Mouse (Mus musculus) kidney, embryonic 14.5 days (tissue): Measurements from ENCODE around the gene Krt20. TPM values are rescaled to one million over a fixed set of nuclear protein-coding genes. Genes with fewer than 3 reads are reported as not detected.

Source experiments
- ATAC-seq: fragments of 200-750 bp; cut with Nextera tagmentation; 2 replicates; pipeline ENCODE4 v1.8.0; 2017; ENCODE audit warnings: moderate number of reproducible peaks, mild to moderate bottlenecking, moderate TSS enrichment, moderate library complexity; ENCODE audit not compliant: low FRiP score, low TSS enrichment
- H3K27ac ChIP-seq: fragments of 300-500 bp; sonication (generic); 2 replicates; pipeline ENCODE4 v1.5.1; 2014; ENCODE audit warnings: low read depth, mild to moderate bottlenecking, low read length, moderate library complexity, mixed read lengths
- H3K27me3 ChIP-seq: fragments of 300-500 bp; sonication (generic); 2 replicates; pipeline ENCODE4 v1.6.1; 2014; ENCODE audit warnings: mild to moderate bottlenecking, low read length; ENCODE audit not compliant: control insufficient read depth, insufficient read depth
- H3K36me3 ChIP-seq: fragments of 300-500 bp; sonication (generic); 2 replicates; pipeline ENCODE4 v1.6.1; 2014; ENCODE audit warnings: low read length, mixed read lengths; ENCODE audit not compliant: control insufficient read depth, insufficient read depth
- H3K4me1 ChIP-seq: fragments of 300-500 bp; sonication (generic); 2 replicates; pipeline ENCODE4 v1.6.1; 2014; ENCODE audit warnings: low read length, mixed read lengths; ENCODE audit not compliant: control insufficient read depth, insufficient read depth
- H3K4me2 ChIP-seq: fragments of 300-500 bp; sonication (generic); replicated peaks from 2 replicates; pipeline ENCODE4 v1.6.1; 2014; ENCODE audit warnings: low read depth, mild to moderate bottlenecking, low read length
- H3K4me3 ChIP-seq: fragments of 300-500 bp; sonication (generic); 2 replicates; pipeline ENCODE4 v1.5.1; 2014; ENCODE audit warnings: mild to moderate bottlenecking, low read length
- H3K9ac ChIP-seq: fragments of 300-500 bp; sonication (generic); 2 replicates; pipeline ENCODE4 v1.6.1; 2014; ENCODE audit warnings: low read depth, mild to moderate bottlenecking, low read length, moderate library complexity
- H3K9me3 ChIP-seq: fragments of 300-500 bp; sonication (generic); 2 replicates; pipeline ENCODE4 v1.6.1; 2016; ENCODE audit warnings: low read length; ENCODE audit not compliant: control insufficient read depth
- WGBS: fragments of 180-500 bp; shearing (Covaris S2); extraction: QIAGEN DNeasy Blood & Tissue Kit; methylation state at CpG from one replicate; pipeline ENCODE4 v1.1.7; 2014; 5-methylcytosine and 5-hydroxymethylcytosine counted together
- polyA plus RNA-seq: library from polyadenylated mRNA; unstranded; fragments of >200 nt; fragmentation: Nextera tagmentation; extraction: Ambion mirVana; gene quantifications from 2 replicates; pipeline ENCODE4 v1.2.1, GENCODE M21; 2014

The Krt20 gene
- polyA plus RNA-seq, 1 experiment from 2014 or later, result 0.22 TPM

DNA sequence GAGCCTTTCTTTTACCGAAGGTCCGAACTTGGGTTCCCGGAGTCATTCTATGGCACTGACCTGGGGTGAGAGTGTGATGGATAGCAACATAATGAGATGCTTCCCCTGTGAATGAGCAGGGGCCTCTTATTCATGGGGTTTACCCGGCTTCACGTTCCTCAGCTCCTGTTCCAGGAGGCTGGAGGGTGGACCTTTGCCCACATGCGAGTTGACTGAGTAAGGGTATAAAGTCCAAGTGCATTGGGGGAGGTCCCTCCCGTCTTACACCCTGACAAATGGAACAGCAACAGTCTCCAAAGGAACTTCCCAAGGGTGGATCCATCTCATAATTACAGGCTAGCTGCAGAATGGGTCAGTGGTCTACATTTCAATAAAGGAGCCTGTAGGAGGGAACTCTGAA is 23.8 kb upstream of the Krt20 start:
- Histone ChIP-seq H3K27ac (no peak overlapping the region), H3K4me3 (no peak overlapping the region), H3K9me3 (no peaks in the 10 kb centered on the region), H3K4me1 (no peaks in the 10 kb centered on the region), H3K4me2 (no peak overlapping the region), H3K27me3 (no peaks in the 10 kb centered on the region), H3K9ac (no peak overlapping the region), H3K36me3 (no peaks in the 10 kb centered on the region)
- no peak for ATAC-seq
- 60% methylated on average over 7 of the region's 7 CpGs for WGBS

- Histone ChIP-seq H3K4me2 (no peak overlapping the region), H3K9me3 (no peaks in the 10 kb centered on the region), H3K27me3 (no peaks in the 10 kb centered on the region), H3K36me3 (no peaks in the 10 kb centered on the region), H3K9ac (no peak overlapping the region), H3K27ac (no peak overlapping the region), H3K4me1 (no peaks in the 10 kb centered on the region), H3K4me3 (no peak overlapping the region)
- no peak for ATAC-seq
- WGBS, result 56% methylated on average over 7 of the region's 7 CpGs
Measured at GRCm38 (mm10) chr11:99458887-99459286, 20.9 kb upstream of the Krt20 start.

GRCm38 (mm10) chr11:99454759-99455158 is 16.8 kb upstream of the Krt20 start:
- Histone ChIP-seq H3K9ac (no peak overlapping the region), H3K4me1 (no peaks in the 10 kb centered on the region), H3K4me2 (no peak overlapping the region), H3K27me3 (peaks cover 2% of the 10 kb centered on the region; the same call in 1 of the 2 replicates), H3K36me3 (no peaks in the 10 kb centered on the region), H3K27ac (no peak overlapping the region), H3K4me3 (no peak overlapping the region), H3K9me3 (no peaks in the 10 kb centered on the region)
- no peak for ATAC-seq
- WGBS, result 69% methylated on average over 10 of the region's 10 CpGs

- Histone ChIP-seq H3K27me3 (peaks cover 3% of the 10 kb centered on the region; the same call in 1 of the 2 replicates), H3K9me3 (no peaks in the 10 kb centered on the region), H3K36me3 (no peaks in the 10 kb centered on the region), H3K27ac (no peak overlapping the region), H3K4me2 (no peak overlapping the region), H3K4me1 (no peaks in the 10 kb centered on the region), H3K4me3 (no peak overlapping the region), H3K9ac (no peak overlapping the region)
- no peak for ATAC-seq
- 82% methylated on average over 4 of the region's 4 CpGs for WGBS
Measured at GRCm38 (mm10) chr11:99454044-99454443, 16.1 kb upstream of the Krt20 start.

- Histone ChIP-seq H3K36me3 (no peaks in the 10 kb centered on the region), H3K27ac (no peak overlapping the region), H3K4me2 (no peak overlapping the region), H3K9ac (no peak overlapping the region), H3K27me3 (peaks cover 3% of the 10 kb centered on the region; the same call in 1 of the 2 replicates), H3K9me3 (no peaks in the 10 kb centered on the region), H3K4me3 (no peak overlapping the region), H3K4me1 (no peaks in the 10 kb centered on the region)
- 52% methylated on average over 2 of the region's 2 CpGs for WGBS
- no peak for ATAC-seq
Measured at GRCm38 (mm10) chr11:99448769-99449168, 10.8 kb upstream of the Krt20 start.

- ATAC-seq, result no peak
- no peaks in the 10 kb centered on the region for H3K4me1 ChIP-seq
- no peaks in the 10 kb centered on the region for H3K9me3 ChIP-seq
- H3K36me3 ChIP-seq, result no peaks in the 10 kb centered on the region
- H3K27me3 ChIP-seq, result no peaks in the 10 kb centered on the region
- H3K9ac ChIP-seq, result no peak overlapping the region
- no peak overlapping the region for H3K27ac ChIP-seq
- H3K4me2 ChIP-seq, result no peak overlapping the region
- no peak overlapping the region for H3K4me3 ChIP-seq
- 49% methylated on average over 8 of the region's 8 CpGs for WGBS
Measured at GRCm38 (mm10) chr11:99441220-99441619, 3.3 kb upstream of the Krt20 start.

DNA sequence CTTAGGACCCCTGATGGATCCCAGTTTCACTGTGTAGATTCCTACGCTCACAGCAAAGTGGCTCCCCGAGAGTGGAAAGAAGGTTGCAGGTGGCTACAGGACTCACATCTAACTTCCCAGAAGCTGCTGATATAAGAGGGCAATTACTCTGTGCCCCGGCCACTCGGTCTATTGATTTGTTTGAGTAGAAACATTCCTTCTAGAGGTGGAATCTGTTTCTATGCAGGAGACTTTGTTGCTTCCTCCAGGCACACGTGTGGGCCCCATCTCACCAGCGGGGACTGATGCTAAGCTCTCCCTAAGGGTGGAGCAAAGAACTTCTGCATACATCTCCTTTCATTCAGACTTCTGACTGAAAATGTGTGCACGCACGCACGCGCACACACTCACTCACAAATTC is 1.5 kb upstream of the Krt20 start:
- ATAC-seq, result no peak
- H3K9ac ChIP-seq, result no peak overlapping the region
- no peak overlapping the region for H3K4me2 ChIP-seq
- WGBS, result 79% methylated on average over 10 of the region's 10 CpGs
- no peaks in the 10 kb centered on the region for H3K36me3 ChIP-seq
- H3K27me3 ChIP-seq, result no peaks in the 10 kb centered on the region
- no peak overlapping the region for H3K4me3 ChIP-seq
- H3K9me3 ChIP-seq, result no peaks in the 10 kb centered on the region
- no peak overlapping the region for H3K27ac ChIP-seq
- H3K4me1 ChIP-seq, result no peaks in the 10 kb centered on the region

GRCm38 (mm10) chr11:99436625-99437024 is 1.3 kb downstream of the Krt20 start:
- no peak overlapping the region for H3K27ac ChIP-seq
- ATAC-seq, result no peak

DNA sequence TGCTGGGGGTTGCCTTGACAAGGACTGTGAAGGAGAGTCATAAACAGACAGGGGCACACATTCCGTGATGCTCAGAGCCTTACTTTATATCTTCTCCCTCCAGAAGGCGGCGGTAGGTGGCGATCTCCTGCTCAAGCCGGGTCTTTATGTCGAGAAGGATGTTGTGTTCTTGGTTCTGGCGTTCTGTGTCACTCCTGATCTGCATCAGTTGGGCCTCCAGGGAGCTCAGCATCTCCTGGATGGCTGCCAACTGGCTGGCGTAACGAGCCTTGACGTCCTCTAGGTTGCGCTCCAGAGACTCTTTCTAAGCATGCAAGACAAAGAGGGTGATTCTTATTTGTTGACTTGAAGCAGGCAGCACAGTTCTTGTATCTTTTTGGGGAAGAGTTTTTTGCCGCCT is 7.3 kb downstream of the Krt20 start:
- H3K27me3 ChIP-seq, result no peaks in the 10 kb centered on the region
- no peak overlapping the region for H3K4me2 ChIP-seq
- WGBS, result 59% methylated on average over 12 of the region's 12 CpGs
- ATAC-seq, result no peak
- H3K36me3 ChIP-seq, result no peaks in the 10 kb centered on the region
- no peaks in the 10 kb centered on the region for H3K9me3 ChIP-seq
- no peaks in the 10 kb centered on the region for H3K4me1 ChIP-seq
- no peak overlapping the region for H3K9ac ChIP-seq
- H3K4me3 ChIP-seq, result no peak overlapping the region
- no peak overlapping the region for H3K27ac ChIP-seq

More at GRCm38 (mm10) chr11:99436625-99437024, 1.3 kb downstream of the Krt20 start:
- Histone ChIP-seq H3K36me3 (no peaks in the 10 kb centered on the region), H3K9ac (no peak overlapping the region), H3K27me3 (no peaks in the 10 kb centered on the region), H3K4me2 (no peak overlapping the region), H3K4me1 (no peaks in the 10 kb centered on the region), H3K4me3 (no peak overlapping the region), H3K9me3 (no peaks in the 10 kb centered on the region)
- 87% methylated on average over 4 of the region's 4 CpGs for WGBS
